ENCODE assay signal across 9 mouse cellular contexts in the genomic region with DNA sequence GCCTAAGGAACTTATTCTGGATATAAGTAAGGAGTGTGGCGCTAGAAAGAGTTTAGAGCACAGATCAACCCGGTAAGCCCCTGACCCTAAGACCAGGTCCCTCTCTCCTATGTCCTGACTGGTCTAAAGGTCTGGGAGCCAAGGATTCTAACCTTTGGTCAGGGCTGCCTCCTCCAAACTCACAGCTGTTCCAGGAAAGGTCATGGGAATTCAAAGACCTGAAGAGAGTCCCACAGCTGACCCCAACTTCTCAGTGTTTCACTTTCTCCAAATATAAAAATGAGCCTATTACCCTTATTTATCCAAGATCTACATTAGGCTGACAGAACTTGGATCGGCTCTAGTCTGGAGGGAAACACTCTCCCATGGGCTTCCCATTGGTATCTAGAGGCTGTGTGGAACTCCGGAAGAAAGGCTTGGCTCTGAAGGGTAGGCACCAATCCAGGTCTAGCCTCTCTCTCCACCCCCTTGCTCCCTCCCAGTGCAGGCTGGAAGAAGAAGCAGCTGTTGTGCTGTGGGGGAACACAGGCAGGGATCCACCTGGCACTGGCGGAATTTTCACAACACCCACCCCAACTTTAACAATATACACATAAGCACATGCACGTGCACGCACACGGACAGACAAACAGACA. TPM values are rescaled to one million over a fixed set of nuclear protein-coding genes. Genes with fewer than 3 reads are reported as not detected.
DNase-seq lines count a peak whose midpoint lies in the region; ATAC-seq and TF ChIP-seq lines count a peak whose summit lies in the region.
"Had no signal": no experiment of that assay in that cellular context is flagged by ENCODE, and none has a peak within 500 bp of the region (broad histone marks: within the 10 kb centered on the region; RNA-seq: fewer than 3 reads in every experiment).

No protein-coding gene starts in this region.

- no peaks in the 10 kb centered on the region for H3K27me3 ChIP-seq in midbrain, postnatal 0 days (ENCODE audit: insufficient read depth, low read length)
- no peaks in the 10 kb centered on the region for H3K27me3 ChIP-seq in midbrain, embryonic 13.5 days
- H3K27me3 ChIP-seq in kidney, embryonic 15.5 days, result no peaks in the 10 kb centered on the region
- H3K27me3 ChIP-seq in lung, embryonic 14.5 days (ENCODE audit: insufficient read depth, low read length), result no peaks in the 10 kb centered on the region

- H3K27ac ChIP-seq in midbrain, postnatal 0 days (ENCODE audit: low read depth, low read length), result peak overlapping the region; percentile 49; the same call in 1 of the 2 replicates
- no peak overlapping the region for H3K27ac ChIP-seq in midbrain, embryonic 13.5 days
- H3K27ac ChIP-seq in kidney, embryonic 15.5 days, result 0 out of 2 replicates have a peak overlapping the region, but pooled peaks have one; percentile 18
- peak overlapping the region; percentile 45; the same call in 1 of the 2 replicates for H3K27ac ChIP-seq in lung, embryonic 14.5 days (ENCODE audit: low read depth)

- no peak for TF ChIP-seq CTCF in midbrain, postnatal 0 days (IDR thresholded peaks at IDR 0.05)
- TF ChIP-seq CTCF in lung, embryonic 14.5 days (IDR thresholded peaks at IDR 0.05; ENCODE audit: low read depth), result no peak

- no peak overlapping the region for H3K4me3 ChIP-seq in midbrain, postnatal 0 days (ENCODE audit: low read depth, low read length)
- no peak overlapping the region for H3K4me3 ChIP-seq in midbrain, embryonic 13.5 days (replicated peaks)
- no peak overlapping the region for H3K4me3 ChIP-seq in kidney, embryonic 15.5 days (replicated peaks)
- no peak overlapping the region for H3K4me3 ChIP-seq in lung, embryonic 14.5 days (ENCODE audit: low read depth, low read length)

- ATAC-seq in midbrain, postnatal 0 days (ENCODE audit: low FRiP score), result no peak
- ATAC-seq in midbrain, embryonic 13.5 days, result no peak
- ATAC-seq in kidney, embryonic 15.5 days (replicated peaks; ENCODE audit: low FRiP score), result no peak
- ATAC-seq in lung, embryonic 14.5 days (ENCODE audit: insufficient read depth), result peak; percentile 58; the same call in 1 of the 2 replicates
- ATAC-seq in erythroblast, adult 5-6 weeks (replicated peaks; ENCODE audit: low FRiP score, poor library complexity, severe bottlenecking), result no peak

- 68% methylated on average over 8 of the region's 8 CpGs for WGBS in midbrain, postnatal 0 days
- WGBS in midbrain, embryonic 13.5 days, result 84% methylated on average over 8 of the region's 8 CpGs
- 74% methylated on average over 8 of the region's 8 CpGs for WGBS in kidney, embryonic 15.5 days
- 60% methylated on average over 8 of the region's 8 CpGs for WGBS in lung, embryonic 14.5 days

- H3K4me2 ChIP-seq in midbrain, postnatal 0 days (ENCODE audit: low read depth, low read length, poor library complexity, severe bottlenecking), result no peak overlapping the region
- no peak overlapping the region for H3K4me2 ChIP-seq in midbrain, embryonic 13.5 days (replicated peaks)
- no peak overlapping the region for H3K4me2 ChIP-seq in kidney, embryonic 15.5 days
- no peak overlapping the region for H3K4me2 ChIP-seq in lung, embryonic 14.5 days

- DNase-seq in adrenal gland, postnatal 10 days, result peak; percentile 69
- DNase-seq in adrenal gland, postnatal 25 days, result no peak
- DNase-seq in midbrain, postnatal 0 days (ENCODE audit: low spot score), result peak; percentile 81
- peak; percentile 59 for DNase-seq in lung, embryonic 14.5 days
- peak; percentile 64 for DNase-seq in telencephalon, adult 2 months (ENCODE audit: low read depth, low spot score)

- no peaks in the 10 kb centered on the region for H3K4me1 ChIP-seq in midbrain, postnatal 0 days (ENCODE audit: insufficient read depth, low read length)
- H3K4me1 ChIP-seq in midbrain, embryonic 13.5 days (replicated peaks), result no peaks in the 10 kb centered on the region
- peaks cover 4% of the 10 kb centered on the region for H3K4me1 ChIP-seq in kidney, embryonic 15.5 days
- 0 out of 2 replicates have a peak, but pooled peaks cover 6% of the 10 kb centered on the region for H3K4me1 ChIP-seq in lung, embryonic 14.5 days (ENCODE audit: insufficient read depth)

- H3K36me3 ChIP-seq in midbrain, postnatal 0 days (ENCODE audit: insufficient read depth, low read length), result no peaks in the 10 kb centered on the region
- no peaks in the 10 kb centered on the region for H3K36me3 ChIP-seq in midbrain, embryonic 13.5 days
- H3K36me3 ChIP-seq in kidney, embryonic 15.5 days, result no peaks in the 10 kb centered on the region
- H3K36me3 ChIP-seq in lung, embryonic 14.5 days (ENCODE audit: insufficient read depth), result no peaks in the 10 kb centered on the region

- H3K9me3 ChIP-seq in midbrain, postnatal 0 days (ENCODE audit: low read length), result no peaks in the 10 kb centered on the region
- no peaks in the 10 kb centered on the region for H3K9me3 ChIP-seq in midbrain, embryonic 13.5 days
- no peaks in the 10 kb centered on the region for H3K9me3 ChIP-seq in kidney, embryonic 15.5 days (replicated peaks)
- no peaks in the 10 kb centered on the region for H3K9me3 ChIP-seq in lung, embryonic 14.5 days (ENCODE audit: low read depth, low read length)

- no peak overlapping the region for H3K9ac ChIP-seq in midbrain, postnatal 0 days (replicated peaks; ENCODE audit: low read length, poor library complexity, severe bottlenecking)
- no peak overlapping the region for H3K9ac ChIP-seq in midbrain, embryonic 13.5 days (replicated peaks)
- H3K9ac ChIP-seq in kidney, embryonic 15.5 days, result no peak overlapping the region
- no peak overlapping the region for H3K9ac ChIP-seq in lung, embryonic 14.5 days

RNA-seq across cellular contexts. Expression of gene Rnase13, which starts 6.9 kb away (rescaled TPM):
- not detected for total RNA-seq in adrenal gland, postnatal 10 days (2021)
- not detected in 2 replicates for total RNA-seq in adrenal gland, postnatal 25 days (2021)
- total RNA-seq in midbrain, postnatal 0 days (2014; rRNA removed), result not detected in 2 replicates
- 0.11 TPM in 1 of 2 replicates, not detected in the other for polyA plus RNA-seq in midbrain, postnatal 0 days (2015; fragmentation: Nextera tagmentation; extraction: Ambion mirVana)
- polyA plus RNA-seq in midbrain, embryonic 13.5 days (2015; fragmentation: Nextera tagmentation; extraction: Ambion mirVana), result not detected in 2 replicates
- not detected in 2 replicates for polyA plus RNA-seq in kidney, embryonic 15.5 days (2015; fragmentation: Nextera tagmentation; extraction: Ambion mirVana)
- not detected in 2 replicates for polyA plus RNA-seq in lung, embryonic 14.5 days (2014; fragmentation: Nextera tagmentation; extraction: Ambion mirVana)
- total RNA-seq in erythroblast, adult 5-6 weeks (2015; ENCODE audit: low replicate concordance), result not detected in 2 replicates
- not detected in 2 replicates for total RNA-seq in erythroblast, adult 5-6 weeks (2017; ENCODE audit: low replicate concordance)
- total RNA-seq: left cerebral cortex, adult 8-10 months had no signal

RNA-seq across cellular contexts. Expression of gene Tppp2, which starts 11.2 kb away (rescaled TPM):
- total RNA-seq in adrenal gland, postnatal 10 days (2021), result not detected
- total RNA-seq in adrenal gland, postnatal 25 days (2021), result not detected in 2 replicates
- not detected in 2 replicates for total RNA-seq in midbrain, postnatal 0 days (2014; rRNA removed)
- polyA plus RNA-seq in midbrain, postnatal 0 days (2015; fragmentation: Nextera tagmentation; extraction: Ambion mirVana), result not detected in 2 replicates
- polyA plus RNA-seq in midbrain, embryonic 13.5 days (2015; fragmentation: Nextera tagmentation; extraction: Ambion mirVana), result not detected in 2 replicates
- polyA plus RNA-seq in kidney, embryonic 15.5 days (2015; fragmentation: Nextera tagmentation; extraction: Ambion mirVana), result not detected in 2 replicates
- polyA plus RNA-seq in lung, embryonic 14.5 days (2014; fragmentation: Nextera tagmentation; extraction: Ambion mirVana), result not detected in 2 replicates
- total RNA-seq in erythroblast, adult 5-6 weeks (2015; ENCODE audit: low replicate concordance), result not detected in 2 replicates
- not detected in 2 replicates for total RNA-seq in erythroblast, adult 5-6 weeks (2017; ENCODE audit: low replicate concordance)
- total RNA-seq: left cerebral cortex, adult 8-10 months had no signal

RNA-seq across cellular contexts. Expression of gene Ndrg2, which starts 15.5 kb away (rescaled TPM):
- total RNA-seq in adrenal gland, postnatal 10 days (2021), result 100 to 1,000 TPM; 337 to 338 TPM
- 226 and 243 TPM in 2 replicates for total RNA-seq in adrenal gland, postnatal 25 days (2021)
- total RNA-seq in midbrain, postnatal 0 days (2014; rRNA removed), result 403 and 449 TPM in 2 replicates
- polyA plus RNA-seq in midbrain, postnatal 0 days (2015; fragmentation: Nextera tagmentation; extraction: Ambion mirVana), result 356 and 413 TPM in 2 replicates
- 66.6 and 69.7 TPM in 2 replicates for polyA plus RNA-seq in midbrain, embryonic 13.5 days (2015; fragmentation: Nextera tagmentation; extraction: Ambion mirVana)
- 39.0 and 46.3 TPM in 2 replicates for polyA plus RNA-seq in kidney, embryonic 15.5 days (2015; fragmentation: Nextera tagmentation; extraction: Ambion mirVana)
- polyA plus RNA-seq in lung, embryonic 14.5 days (2014; fragmentation: Nextera tagmentation; extraction: Ambion mirVana), result 22.7 and 24.0 TPM in 2 replicates
- 0.77 and 6.1 TPM in 2 replicates for total RNA-seq in erythroblast, adult 5-6 weeks (2015; ENCODE audit: low replicate concordance)
- total RNA-seq in erythroblast, adult 5-6 weeks (2017; ENCODE audit: low replicate concordance), result 5.3 and 6.4 TPM in 2 replicates

RNA-seq across cellular contexts. Expression of gene Slc39a2, which starts 36.7 kb away (rescaled TPM):
- under 1 TPM; 0.24 to 0.97 TPM for total RNA-seq in adrenal gland, postnatal 10 days (2021)
- 0.61 and 1.2 TPM in 2 replicates for total RNA-seq in adrenal gland, postnatal 25 days (2021)
- 2.7 and 3.2 TPM in 2 replicates for total RNA-seq in midbrain, postnatal 0 days (2014; rRNA removed)
- 0.70 and 0.84 TPM in 2 replicates for polyA plus RNA-seq in midbrain, postnatal 0 days (2015; fragmentation: Nextera tagmentation; extraction: Ambion mirVana)
- 1.8 and 2.0 TPM in 2 replicates for polyA plus RNA-seq in midbrain, embryonic 13.5 days (2015; fragmentation: Nextera tagmentation; extraction: Ambion mirVana)
- 0.48 and 0.53 TPM in 2 replicates for polyA plus RNA-seq in kidney, embryonic 15.5 days (2015; fragmentation: Nextera tagmentation; extraction: Ambion mirVana)
- 0.07 and 0.42 TPM in 2 replicates for polyA plus RNA-seq in lung, embryonic 14.5 days (2014; fragmentation: Nextera tagmentation; extraction: Ambion mirVana)
- total RNA-seq in erythroblast, adult 5-6 weeks (2015; ENCODE audit: low replicate concordance), result not detected in 2 replicates
- not detected in 2 replicates for total RNA-seq in erythroblast, adult 5-6 weeks (2017; ENCODE audit: low replicate concordance)

RNA-seq across cellular contexts. Expression of gene Mettl17, which starts 44.8 kb away (rescaled TPM):
- 10 to 100 TPM; 29.5 to 34.7 TPM for total RNA-seq in adrenal gland, postnatal 10 days (2021)
- 32.1 and 42.2 TPM in 2 replicates for total RNA-seq in adrenal gland, postnatal 25 days (2021)
- total RNA-seq in midbrain, postnatal 0 days (2014; rRNA removed), result 68.2 and 71.6 TPM in 2 replicates
- polyA plus RNA-seq in midbrain, postnatal 0 days (2015; fragmentation: Nextera tagmentation; extraction: Ambion mirVana), result 70.3 and 91.4 TPM in 2 replicates
- 82.7 and 87.6 TPM in 2 replicates for polyA plus RNA-seq in midbrain, embryonic 13.5 days (2015; fragmentation: Nextera tagmentation; extraction: Ambion mirVana)
- polyA plus RNA-seq in kidney, embryonic 15.5 days (2015; fragmentation: Nextera tagmentation; extraction: Ambion mirVana), result 54.7 and 60.3 TPM in 2 replicates
- 32.4 and 38.4 TPM in 2 replicates for polyA plus RNA-seq in lung, embryonic 14.5 days (2014; fragmentation: Nextera tagmentation; extraction: Ambion mirVana)
- total RNA-seq in erythroblast, adult 5-6 weeks (2015; ENCODE audit: low replicate concordance), result 3.1 TPM in 1 of 2 replicates, not detected in the other
- total RNA-seq in erythroblast, adult 5-6 weeks (2017; ENCODE audit: low replicate concordance), result 2.5 and 4.2 TPM in 2 replicates

Comparison
In these comparisons a context has a peak if more than half of its experiments do, and no peak if none do; other contexts are left out.
1. RNA of gene Ndrg2, which starts 15.5 kb away (total RNA-seq): 403 to 449 TPM in midbrain, postnatal 0 days, 337 to 338 TPM in adrenal gland, postnatal 10 days and 226 to 243 TPM in adrenal gland, postnatal 25 days; 0.77 to 6.4 TPM in erythroblast, adult 5-6 weeks; every median in the first group is over 10 times any median in the second.